Mouse (Mus musculus) c-Kit-negative CD71-positive TER-119-positive erythroid progenitor cells, embryonic 14.5 days (primary cell): ENCODE measurements around the gene Tmsb10.

Experiments
- DNase-seq: peaks from one replicate; pipeline ENCODE4 v3.0.0-alpha.2; 2013; ENCODE audit warnings: low read depth, low spot score

Tmsb10 gene

DNA sequence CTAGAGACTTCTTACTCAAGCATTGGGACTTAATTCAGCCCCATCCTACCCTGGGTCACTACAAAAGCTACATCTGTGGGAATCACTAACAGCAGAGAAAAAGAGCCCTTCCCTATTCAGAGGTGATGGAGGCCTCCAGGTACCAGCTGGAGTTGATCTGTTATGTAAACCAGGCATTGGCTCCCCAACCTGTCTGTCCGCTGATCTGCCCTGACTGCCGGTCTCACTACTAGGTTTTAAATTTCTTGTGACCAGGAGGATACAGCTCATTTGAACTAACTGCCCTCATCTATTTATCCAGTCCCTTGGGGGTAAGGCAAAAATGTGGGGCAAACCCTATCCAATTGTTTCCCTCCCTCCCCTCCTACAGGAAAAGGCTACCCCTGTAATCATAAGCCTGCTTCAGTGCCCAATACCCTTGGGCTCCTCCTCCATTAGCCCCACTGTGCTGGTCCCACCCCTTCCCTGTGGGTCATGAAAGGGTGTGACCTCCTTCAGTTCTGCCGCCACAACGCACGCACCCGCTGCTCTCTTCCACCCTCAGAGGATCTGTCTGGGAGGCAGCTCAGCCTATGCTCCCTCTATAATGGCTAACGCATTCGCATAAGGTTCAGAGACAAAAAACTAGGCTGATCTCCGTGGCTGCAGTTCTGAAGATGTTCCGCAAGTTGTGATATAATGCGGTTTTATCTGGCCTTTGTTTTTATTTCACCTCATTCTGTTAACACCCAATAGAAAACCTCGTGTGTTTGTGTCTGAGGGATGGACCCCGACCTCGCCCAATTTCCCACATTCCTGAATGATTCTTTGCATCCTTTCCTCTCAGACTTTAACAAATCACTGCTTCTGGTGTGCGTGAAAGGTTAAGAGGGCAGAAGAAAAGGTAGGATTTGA is 2.1 kb downstream of the Tmsb10 start:
- no peak for DNase-seq

DNA sequence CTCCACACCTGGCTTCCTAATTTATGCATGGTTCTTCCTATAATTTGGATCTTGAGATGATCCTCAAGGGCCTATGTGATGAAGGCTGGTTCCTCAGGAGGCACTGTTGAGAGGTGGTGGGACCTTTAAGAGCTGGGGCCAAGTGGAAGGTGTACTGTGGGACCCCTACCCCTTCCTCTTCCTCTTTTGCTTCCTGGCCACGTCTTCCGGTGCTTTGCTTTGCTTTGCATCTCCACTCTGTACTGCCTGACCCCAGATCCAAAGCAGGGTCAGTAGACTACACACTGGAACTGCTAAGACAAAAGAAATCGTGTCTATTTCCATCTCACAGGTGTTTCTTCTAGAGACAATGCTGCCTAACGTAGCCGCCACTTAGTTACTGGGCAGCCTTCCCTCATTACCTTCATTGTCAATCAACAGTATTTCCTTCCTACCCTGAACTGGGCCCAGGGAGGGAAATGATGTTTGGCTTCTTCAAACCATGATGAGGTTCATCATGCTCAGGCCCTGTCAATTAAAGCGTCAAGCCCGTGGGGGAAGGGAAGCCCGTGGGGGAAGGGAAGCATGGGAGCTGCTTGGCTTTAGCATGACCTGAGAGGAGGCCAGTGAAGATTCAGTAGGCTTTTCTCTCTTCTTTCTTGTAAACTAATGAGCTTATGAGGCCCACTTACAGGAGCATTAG is 2.9 kb downstream of the Tmsb10 start:
- DNase-seq = no peak

DNA sequence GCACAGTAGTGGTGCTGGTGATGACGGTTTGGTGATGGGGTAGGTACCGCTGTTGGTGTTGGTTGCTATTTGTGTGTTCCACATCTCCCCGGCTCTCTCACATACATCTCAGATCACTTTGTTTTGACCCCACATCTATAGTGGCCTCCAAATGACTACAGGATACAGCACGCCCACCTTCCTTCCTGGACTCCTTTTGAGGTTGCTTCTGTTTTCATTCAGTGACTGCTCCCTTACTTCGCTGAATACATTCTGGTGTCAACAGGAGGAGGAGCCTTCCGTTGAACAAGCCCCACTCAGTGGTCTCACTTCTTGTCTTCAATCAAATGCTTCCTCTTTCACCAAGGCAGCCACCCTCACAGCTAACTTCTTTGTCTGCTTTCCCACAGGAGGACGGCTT is 3.8 kb downstream of the Tmsb10 start:
- DNase-seq = no peak

DNA sequence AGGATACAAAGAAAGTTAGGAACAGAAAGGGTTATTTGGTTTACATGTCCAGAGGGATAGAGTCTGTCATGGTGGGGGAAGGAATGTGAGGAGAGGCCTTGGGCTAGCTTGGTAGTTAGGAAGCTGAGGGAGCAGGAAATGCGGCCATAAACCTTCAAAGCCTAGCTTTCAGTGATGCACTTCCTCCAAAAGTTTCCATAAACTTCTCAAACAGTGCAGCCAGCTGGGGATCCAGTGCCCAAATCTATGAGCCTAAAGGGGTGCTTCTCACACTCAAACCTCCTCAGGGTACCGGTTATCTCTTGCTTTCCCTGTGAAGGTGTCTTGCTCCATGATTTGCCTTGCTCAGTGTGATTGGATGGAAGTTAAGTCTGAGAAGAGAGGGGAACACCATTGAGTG is 5.6 kb downstream of the Tmsb10 start:
- no peak for DNase-seq

DNA sequence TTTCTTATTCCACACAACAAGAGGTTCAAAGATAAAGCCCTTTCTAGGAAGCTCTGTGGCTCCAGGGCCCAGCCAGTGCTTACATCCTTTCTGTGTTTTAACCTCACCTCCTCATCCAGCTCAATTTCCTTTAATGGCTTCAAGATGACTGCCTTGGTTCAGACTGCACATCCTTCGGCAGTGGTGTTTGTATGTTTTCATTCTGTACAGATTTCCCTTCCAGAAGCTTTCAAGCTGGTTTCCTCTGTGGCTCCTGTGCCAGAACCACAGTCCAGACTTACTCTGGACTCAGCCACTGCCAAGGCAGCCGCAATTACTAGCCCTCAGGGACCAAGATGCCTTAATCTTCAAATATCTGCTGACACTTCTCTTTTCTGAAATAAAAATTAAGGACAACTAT is 6.3 kb downstream of the Tmsb10 start:
- DNase-seq = no peak

DNA sequence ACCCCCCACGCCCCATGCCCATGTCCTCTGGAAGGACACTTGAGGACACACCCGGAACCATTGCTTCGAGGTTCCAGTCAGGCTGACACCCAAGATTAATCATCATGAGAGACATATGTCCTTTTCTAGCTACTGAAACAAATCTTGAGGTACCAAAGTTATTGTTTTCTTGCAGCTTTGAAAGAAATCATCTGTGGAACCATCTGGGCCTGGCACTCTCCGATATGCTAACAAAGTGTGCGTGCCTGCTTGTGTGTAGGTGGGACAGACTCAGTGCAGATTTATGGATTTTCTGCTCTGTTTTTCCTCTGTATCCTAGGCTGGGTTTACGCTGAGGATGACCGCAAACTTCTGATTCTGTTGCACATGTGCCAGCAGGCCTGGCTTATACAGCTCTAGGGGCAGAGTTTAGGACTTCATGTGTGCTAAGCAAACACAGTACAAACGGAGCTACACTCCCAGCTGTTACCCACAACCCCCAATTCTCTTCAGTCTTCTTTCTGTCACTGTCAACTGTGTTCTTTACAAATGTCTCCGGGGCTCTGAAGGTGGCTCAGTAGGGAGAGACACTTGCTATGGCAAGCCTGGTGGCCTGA is 9.3 kb downstream of the Tmsb10 start:
- DNase-seq = no peak

DNA sequence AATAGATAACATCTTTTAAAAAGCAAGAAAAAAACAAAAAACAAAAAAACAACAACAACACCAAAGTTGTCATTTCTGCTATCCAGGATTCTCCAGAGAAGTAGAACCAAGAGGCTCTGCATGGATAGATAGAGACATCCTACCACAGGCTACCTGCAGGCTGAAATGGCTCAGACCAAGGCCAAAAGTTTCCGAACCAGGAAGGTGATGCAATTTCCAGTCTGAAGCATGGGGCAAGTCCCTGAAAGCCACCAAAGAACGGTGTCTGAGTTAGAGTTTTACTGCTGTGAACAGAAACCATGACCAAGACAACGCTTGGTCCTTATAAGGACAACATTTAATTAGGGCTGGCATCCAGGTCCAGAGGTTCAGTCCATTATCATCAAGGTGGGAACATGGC is 10.2 kb downstream of the Tmsb10 start:
- no peak for DNase-seq

DNA sequence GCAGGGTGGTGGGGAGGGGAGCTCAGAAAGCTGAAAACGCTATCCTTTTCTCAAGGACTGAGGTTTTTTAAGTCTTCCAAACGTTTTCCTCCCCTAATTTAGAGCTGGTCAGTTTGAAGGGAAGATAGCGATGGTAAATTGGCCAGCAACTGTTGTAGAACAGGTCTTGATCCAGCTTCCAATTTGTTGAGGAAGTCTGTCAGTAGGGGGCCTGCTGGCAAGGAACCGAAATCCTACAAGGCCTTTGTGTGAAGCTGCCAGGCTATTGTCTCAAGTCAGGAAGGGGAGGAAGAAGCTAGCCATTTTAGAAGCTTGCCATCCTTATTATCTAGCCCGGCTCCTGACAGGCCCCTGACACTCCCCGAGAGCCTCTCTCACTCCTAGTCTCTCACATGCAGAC is 10.6 kb downstream of the Tmsb10 start:
- no peak for DNase-seq

DNA sequence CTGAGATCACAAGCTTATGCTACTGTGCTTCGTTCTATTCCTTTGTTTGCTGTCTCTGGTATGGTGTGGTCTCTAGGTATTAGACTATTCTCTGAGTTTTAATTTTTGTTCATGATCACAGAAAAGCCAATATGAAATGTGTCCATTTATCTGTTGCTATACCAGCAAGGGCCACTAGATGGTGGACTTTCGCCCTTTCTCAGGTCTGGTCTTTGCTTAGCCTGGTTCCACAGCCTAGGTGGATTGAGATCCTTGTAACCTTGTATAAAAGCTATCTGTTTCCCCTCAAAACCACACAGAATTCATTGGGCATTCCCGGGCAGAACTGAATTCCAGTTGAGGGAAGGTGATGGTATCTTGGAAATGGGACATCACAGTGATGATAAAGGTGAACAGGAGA is 18.1 kb downstream of the Tmsb10 start:
- peak; percentile 26 for DNase-seq

DNA sequence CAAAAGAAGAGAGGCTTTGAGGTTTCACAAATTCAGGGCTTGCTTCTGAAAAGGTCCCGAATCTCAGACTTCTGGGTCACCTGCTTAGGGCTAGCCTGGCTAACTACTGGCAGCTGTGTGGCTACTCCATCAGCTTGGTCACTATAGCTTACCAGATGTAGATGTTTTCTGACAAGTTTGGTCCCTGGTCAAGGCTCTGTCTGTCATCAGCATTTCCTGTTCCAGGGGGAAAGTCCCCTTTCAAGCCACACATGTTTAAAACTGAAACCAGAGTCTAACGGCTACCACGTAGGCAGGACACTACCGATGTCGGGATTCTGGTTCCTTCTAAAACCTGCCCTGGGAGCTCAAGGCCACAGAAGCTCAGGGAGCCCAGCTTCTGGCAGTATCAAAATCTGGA is 20.7 kb downstream of the Tmsb10 start:
- DNase-seq = no peak

DNA sequence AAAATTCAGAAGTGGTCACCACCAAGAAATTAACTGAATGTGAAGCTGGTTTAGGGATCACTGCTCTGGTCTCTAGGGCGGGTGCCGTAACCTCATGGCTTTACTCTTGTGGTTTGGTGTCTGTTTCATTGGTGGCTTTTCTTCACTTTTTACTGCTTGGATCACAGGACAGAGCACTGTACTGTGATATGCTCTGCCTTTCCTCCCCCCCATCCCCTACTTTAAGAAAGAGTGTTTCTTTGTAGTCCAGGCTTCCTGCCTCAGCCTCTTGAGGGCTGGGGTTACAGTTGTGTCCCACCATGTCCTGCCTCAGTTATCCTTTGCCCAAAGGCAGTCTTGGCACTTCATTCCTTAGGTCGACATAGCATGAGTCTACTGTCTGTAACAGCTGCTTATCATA is 21.1 kb downstream of the Tmsb10 start:
- no peak for DNase-seq

DNA sequence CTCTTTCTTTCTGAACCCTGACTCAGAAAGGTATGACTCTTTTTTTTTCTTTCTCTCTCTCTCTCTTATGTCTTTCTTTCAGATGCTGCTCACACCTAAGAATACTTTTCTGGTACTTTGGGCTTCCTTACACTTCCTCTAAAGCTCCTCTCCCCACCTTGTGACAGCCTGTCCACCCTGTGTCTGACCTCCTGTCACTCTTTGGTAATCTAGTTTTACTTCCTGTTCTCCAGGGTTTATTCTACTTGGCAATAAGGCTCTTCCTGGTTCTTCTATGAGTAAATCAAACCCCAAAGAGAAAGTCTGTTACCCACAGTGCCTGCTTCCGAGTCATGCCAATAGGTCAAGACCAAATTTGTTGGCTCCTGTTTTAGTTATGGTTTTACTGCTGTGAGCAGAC is 25.6 kb downstream of the Tmsb10 start:
- no peak for DNase-seq

DNA sequence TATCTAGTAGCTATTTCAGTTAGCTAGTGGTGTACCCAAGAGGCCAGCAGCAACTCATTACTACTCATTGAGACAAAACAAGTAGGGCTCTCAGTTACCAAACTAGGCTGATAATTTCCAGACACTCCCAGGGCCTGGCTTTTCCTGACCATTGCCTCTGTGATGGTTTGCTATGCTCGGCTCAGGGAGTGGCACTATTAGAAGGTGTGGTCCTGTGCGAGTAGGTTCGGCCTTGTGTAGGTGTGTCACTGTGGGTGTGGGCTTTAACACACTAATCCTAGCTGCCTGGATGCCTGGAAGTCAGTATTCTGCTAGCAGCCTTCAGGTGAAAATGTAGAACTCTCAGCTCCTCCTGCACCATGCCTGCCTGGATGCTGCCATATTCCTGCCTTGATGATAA is 27.0 kb downstream of the Tmsb10 start:
- DNase-seq = no peak

DNA sequence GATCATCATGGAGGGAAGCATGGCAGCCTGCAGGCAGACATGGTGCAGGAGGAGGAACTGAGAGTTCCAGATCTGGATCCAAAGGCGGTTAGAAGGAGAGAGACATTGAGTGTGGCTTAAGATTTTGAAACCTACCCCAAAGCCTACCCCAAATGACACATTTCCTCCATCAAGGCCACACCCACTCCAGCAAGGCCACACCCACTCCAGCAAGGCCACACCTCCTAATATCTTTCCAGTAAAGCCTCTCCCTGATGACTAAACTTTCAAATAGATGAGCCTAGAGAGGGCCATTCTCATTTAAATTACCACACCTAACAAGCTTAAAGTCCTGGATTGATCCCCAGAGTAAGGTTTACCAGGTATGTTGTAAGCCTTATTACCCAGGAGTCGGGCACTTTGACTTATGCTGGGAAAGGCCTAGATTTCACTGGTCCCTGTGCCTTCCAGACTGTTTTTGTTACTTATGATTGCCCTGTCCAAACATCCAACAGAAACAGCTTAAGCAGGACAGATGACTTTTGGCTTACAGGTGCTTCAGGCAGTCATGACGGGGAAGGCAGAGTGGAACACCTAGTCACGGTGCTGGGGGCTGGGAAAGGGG is 28.7 kb downstream of the Tmsb10 start:
- DNase-seq = no peak

DNA sequence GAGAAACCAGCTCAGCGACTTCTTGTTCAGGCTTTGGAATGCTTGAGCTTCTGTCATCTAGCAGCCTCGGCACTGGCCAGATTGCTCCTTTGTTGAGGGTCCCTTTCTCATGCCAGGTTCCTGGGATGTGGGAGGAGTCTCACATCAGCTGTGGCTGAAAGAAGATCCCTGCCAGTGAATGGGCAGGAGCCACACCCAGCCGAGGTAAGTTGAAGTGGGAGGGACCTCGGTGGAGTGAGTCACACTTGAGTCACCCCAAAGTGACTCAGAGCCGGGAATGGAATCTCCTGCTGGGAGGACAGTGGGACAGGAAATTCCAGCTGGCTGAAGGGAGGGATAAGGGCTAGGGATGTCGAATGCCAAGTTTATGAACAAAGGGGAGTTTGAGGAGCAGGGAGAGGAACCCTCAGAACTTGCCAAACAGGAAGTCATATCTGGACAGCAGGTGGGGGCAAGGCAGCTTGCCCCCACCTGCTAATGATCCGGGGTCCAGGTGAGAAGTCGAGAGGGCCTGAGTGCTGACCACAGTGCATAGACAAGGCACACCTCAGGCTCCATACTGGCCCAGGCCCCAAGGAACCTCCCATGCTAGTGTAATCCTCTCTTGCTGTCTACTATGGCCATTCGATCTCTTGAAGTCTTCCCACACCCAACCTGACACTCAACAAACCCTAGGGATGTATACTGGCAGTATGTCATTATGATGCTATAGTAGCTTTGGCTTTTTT is 31.6 kb downstream of the Tmsb10 start:
- DNase-seq = no peak

DNA sequence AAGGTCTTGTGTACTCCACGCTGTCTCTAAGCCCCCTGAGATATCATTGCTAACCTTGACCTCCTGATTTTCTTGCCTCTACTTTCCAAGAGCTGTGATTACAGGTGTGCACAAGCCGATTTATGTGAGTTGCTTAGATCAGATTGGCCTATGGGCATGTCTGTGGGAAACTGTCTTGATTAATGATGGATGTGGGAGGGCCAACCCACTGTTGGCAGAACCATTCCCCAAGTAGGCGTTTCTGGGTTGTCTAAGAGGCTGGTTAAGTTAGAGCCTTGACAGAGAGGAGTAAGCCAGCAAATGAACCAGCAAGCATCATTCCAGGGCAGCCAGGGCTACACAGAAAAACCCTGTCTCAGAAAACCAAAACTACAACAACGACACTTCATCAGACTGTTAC is 32.5 kb downstream of the Tmsb10 start:
- DNase-seq = no peak

DNA sequence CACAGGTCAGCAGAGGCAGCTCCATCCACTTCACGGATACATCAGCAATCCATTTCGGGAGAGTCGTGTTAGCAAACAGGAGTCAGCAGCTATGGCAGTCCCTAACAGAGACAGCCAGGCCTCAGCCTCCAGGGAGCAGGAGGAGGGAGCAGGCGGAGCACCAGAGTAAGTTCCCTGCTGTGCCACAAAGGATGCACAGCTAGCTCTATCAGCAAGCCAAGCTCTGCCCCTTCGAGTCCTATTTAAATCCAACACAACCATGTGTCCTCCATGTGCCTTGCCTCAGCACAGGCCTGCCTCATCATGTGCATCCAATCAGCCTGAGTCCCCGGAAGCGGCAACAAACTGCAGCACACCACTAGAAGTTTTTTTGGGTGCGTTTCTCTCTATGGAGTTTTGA is 35.2 kb downstream of the Tmsb10 start:
- no peak for DNase-seq

DNA sequence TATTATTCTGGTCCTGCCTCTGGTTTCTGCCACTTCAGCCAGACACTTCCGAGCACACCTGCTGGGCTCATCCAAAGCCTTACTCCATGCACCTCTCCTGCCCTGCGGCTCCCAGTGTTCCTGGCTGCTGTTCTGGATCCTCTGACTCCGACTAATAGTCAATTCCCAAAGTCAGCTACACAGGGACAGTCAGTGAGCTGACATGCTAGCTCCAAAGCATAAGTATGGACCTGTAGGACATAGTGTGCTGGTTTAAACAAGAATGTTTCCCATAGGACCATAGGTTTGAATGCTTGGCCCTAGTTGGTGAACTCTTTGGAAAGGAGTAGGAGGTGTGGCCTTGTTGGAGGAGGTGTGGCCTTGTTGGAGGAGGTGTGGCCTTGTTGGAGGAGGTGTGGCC is 37.5 kb downstream of the Tmsb10 start:
- no peak for DNase-seq

DNA sequence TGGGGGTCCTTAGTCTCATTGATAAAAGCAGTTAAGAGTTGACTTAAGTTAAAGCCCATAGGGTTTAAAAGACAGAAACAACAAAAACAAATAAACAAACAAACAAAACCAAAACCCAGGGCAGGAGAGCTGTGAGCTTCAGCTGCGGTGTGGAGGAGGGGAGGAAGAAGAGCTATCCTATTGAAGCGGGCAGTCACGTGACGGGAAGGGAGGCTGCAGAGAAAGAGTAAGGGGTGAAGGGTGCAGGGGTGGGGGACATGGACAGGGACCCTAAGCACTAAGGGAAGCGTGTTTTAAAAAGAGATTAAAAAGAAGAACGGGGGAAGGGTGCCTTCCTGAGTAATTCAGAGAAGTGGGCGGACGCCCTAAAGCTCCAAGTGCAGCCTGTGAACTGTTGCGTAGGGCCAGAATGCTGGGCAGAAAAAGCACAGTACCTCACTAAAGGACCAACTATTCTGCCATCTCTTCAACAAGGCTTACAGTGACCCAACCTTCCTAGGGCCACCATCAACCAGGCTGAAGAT is 40.0 kb downstream of the Tmsb10 start:
- no peak for DNase-seq

DNA sequence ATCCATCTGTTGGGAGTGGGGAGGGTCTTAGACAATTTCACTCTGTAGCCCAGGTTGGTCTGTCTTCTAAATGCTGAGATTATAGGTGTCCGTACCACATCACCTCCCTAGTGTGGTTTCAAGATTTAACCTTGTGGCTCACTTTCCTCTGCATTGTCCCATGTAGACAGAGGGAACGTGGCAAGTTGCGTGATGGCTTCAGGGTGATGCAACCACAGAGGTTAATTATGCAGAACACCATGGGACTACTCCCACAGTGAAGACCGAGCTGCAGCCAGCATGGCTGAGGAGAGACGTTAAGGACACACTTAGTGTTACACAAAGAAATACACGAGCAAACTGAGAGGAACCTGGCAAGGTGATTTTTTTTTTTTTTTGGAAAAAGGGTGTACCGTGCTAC is 42.2 kb downstream of the Tmsb10 start:
- DNase-seq = no peak

DNA sequence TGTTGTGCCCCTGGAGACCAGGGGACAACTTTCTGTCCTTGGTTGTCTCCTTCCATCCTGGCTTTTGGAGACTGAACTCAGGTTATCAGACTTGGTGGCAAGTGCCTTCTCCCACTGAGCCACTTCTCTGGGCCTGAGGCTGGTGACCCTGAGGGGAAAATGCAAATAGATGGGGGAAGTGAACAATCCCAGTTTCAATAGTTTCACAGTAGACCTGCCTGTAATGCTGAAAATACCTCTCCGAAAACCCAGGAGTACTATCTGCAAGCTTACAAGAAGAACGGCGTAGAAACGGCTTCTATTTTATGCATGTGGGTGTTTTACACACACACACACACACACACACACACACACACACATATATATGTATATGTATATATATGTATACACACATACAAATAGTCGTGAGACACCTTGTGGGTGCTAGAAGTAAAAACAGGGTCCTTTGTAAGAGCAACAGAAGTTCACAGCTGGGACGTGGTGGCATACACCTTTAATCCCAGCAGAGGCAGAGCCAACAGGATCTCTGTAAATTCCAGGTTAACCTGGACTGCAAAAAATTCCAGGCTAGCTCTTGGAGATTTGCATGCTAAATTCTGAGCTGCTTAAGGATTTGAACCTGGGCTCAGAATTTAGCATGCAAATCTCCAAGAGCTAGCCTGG is 44.3 kb downstream of the Tmsb10 start:
- DNase-seq = no peak
